Mouse (Mus musculus) cerebellum, adult 2 months (tissue): ENCODE measurements around the gene Vamp1.

ENCODE experiments used
- CTCF ChIP-seq: fragments of 200-500 bp; IDR thresholded peaks from 2 replicates; pipeline ENCODE4 v1.5.1; 2011; ENCODE audit warnings: low read depth, mild to moderate bottlenecking, control low read depth, low read length, moderate library complexity, borderline replicate concordance; ENCODE audit not compliant: insufficient read depth
- POLR2A ChIP-seq: fragments of 200-500 bp; IDR thresholded peaks from 2 replicates; pipeline ENCODE4 v1.6.1; 2011; ENCODE audit warnings: low read length, control low read depth, borderline replicate concordance; ENCODE audit not compliant: insufficient read depth

DNA sequence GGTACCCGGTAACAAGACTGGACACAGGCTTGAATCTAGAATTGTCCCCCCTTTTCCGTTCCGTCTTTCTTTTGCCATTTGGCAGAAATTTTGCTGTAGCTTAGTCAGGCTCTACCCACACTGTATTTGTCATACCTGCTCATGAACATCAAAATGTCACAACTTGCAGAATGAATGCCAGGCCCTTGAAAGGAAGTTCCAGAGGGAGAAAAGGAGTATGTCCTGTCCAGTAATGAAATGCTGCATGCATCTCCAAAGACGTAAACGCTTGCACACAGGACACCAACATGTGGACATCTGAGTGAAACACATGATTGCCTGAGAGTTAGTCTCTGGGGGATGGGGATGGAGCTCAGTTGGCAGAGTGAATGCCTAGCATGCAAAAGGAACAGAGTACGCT, 1.6 kb upstream of the Vamp1 start:
- no peak for TF ChIP-seq CTCF
- TF ChIP-seq POLR2A, result no peak
